Mouse (Mus musculus) brain, embryonic 14.5 days (tissue): ENCODE data around the gene Rasa4. TPM values are rescaled to one million over a fixed set of nuclear protein-coding genes. Genes with fewer than 3 reads are reported as not detected.
"Not testable (repeated sequence)": the region's sequence is repeated elsewhere in the genome, so short reads cannot be mapped to it uniquely, and the experiment has no call there.

ENCODE experiments used
- DNase-seq: peaks from one replicate; pipeline ENCODE4 v3.0.0-alpha.2; 2011; ENCODE audit warnings: low read depth
- CTCF ChIP-seq: fragments of 200-500 bp; IDR thresholded peaks from 2 replicates; pipeline ENCODE4 v1.5.1; 2012; ENCODE audit warnings: inconsistent platforms, mild to moderate bottlenecking, moderate library complexity, borderline replicate concordance; ENCODE audit not compliant: insufficient read depth, insufficient read length; ENCODE audit errors: extremely low read depth
- POLR2A ChIP-seq: fragments of 200-500 bp; IDR thresholded peaks from 2 replicates; pipeline ENCODE4 v1.6.1; 2012; ENCODE audit warnings: mild to moderate bottlenecking, inconsistent platforms, borderline replicate concordance; ENCODE audit not compliant: poor library complexity, insufficient read depth, insufficient read length, severe bottlenecking; ENCODE audit errors: extremely low read depth
- polyA plus RNA-seq: library from polyadenylated mRNA; depleted of rRNA; stranded (reverse); fragments of >200 nt; gene quantifications from 2 replicates; pipeline ENCODE4 v1.2.3, GENCODE M21; 2012

Gene Rasa4
- polyA plus RNA-seq, 1 experiment: 18.1 TPM

DNA sequence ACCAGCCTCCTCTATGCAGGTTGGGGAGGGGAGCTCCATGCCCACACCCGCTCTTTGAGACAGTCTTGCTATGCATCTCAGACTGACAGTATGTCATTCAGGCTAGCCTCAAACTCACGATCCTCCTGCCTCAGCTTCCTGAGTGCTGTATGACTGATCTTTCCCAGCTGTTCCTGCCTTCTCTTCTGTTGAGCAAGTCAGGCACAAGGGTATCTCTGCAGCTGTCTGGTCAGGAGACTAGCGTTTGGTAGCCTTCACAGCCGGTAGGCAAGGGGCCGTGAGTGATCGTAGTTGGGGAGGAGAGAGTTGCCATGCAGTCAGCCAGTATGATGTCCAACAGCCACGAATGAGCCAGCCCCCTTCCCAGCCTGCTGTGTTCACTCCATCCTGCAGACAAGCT lies 11.4 kb downstream of the Rasa4 start:
- TF ChIP-seq POLR2A (no peak), CTCF (no peak)
- no peak for DNase-seq

DNA sequence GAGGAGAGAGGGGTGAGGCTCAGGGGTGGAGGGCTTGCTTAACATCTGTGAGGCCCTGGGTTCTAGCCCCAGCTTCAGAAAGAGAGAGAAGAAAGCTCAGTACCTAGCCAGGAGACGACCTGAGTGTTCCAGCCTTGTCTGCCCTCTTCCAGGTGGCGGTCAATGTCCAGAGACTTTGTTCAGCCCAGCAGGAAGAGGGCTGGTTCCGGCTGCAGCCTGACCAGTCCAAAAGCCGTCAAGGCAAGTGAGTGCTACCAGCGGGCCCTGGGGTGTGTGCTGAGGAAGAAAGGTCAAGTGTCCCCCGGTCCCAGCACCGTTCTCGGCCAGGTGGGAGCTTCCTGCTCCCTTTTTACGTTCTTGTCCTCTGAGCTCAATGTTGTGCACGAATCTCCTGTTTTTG lies 14.8 kb downstream of the Rasa4 start:
- no peak for DNase-seq
- TF ChIP-seq CTCF (no peak), POLR2A (no peak)

DNA sequence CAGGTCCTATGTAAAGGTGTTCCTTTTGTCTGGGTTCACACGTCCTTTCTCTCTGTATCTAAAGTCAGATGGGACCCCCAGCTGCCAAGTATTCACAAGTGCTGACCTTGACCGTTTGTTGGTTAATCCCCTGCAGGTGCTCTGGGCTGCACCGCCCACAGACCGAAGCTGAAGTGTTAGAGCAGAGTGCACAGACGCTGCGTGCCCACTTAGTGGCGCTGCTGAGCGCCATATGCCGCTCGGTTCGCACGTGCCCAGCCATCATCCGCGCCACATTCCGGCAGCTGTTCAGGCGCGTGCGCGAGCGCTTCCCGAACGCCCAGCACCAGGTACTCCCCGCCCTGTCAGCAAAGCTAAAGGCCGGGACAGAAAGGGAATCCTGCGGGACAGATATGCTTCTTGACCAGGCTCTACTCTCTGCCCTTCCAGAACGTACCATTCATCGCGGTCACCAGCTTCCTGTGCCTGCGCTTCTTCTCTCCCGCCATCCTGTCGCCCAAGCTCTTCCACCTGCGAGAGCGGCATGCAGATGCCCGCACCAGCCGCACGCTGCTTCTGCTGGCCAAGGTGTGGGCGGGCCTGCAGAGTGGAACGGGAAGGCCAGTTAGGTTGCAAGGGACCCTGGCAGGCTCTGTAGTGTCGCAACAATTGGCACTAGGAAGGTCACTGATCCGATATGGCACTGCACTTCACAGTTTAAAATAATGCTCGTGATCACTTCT lies 18.5 kb downstream of the Rasa4 start:
- no peak for TF ChIP-seq POLR2A
- peak; percentile 95 for TF ChIP-seq CTCF

DNA sequence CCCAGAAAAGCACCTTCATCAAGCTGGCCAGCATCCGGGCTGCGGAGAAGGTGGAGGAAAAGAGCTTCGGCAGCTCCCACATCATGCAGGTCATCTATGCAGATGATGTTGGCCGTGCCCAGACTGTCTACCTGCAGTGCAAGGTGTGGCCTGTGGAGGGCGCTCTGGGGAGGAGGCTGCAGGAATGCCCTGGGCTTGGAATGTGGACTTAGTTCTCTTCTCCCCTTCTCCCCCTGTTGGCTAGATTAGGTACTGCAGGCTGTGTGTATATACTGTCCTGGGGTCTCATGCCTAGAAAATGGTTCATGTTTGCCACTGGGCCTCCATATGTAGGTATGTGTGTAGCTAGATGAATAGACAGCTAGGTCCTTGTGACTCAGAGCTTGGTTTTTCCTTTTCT lies 20.8 kb downstream of the Rasa4 start:
- peak; percentile 56 for TF ChIP-seq CTCF
- TF ChIP-seq POLR2A: no peak
- no peak for DNase-seq

More for the DNA sequence above, 18.5 kb downstream of the Rasa4 start:
- DNase-seq: peak; percentile 91

DNA sequence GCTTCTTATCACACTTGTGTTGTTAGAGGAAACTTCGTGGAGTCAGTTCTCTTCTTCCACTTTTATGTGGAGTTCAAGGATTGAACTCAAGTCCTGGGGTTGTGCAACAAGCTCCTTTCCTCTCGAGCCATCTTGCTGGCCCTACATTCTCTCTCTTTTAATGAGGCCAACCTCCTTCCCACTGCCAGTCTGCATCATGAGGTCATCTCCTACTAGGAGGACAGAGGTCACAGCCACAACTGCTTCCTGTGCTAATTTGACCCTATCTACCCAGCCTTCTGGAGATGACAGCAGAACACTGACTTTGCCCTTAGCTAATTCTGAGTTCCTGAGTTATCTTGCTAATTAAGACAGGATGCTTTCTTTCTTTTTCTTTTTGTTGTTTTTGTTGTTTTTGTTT lies 24.8 kb downstream of the Rasa4 start:
- DNase-seq: no peak

DNA sequence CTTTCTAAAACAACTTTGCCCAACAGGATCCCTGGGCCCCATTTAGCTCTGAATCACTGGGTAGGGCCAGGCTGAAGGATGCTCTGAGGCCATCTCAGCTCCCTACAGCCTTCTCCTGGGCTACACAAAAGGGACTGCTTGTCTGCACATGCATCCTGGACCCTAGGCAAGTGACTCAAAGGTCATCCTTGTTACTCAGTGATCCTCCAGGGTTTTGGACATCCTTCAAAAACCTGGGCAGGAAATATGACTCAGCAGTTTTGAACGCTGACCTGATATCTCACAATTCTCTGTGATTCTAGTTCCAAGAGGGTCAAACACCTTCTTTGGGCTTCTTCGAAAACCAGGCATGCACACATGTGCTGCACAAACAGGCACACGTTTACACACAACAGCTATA lies 25.3 kb downstream of the Rasa4 start:
- no peak for TF ChIP-seq CTCF
- no peak for TF ChIP-seq POLR2A
- DNase-seq: no peak

More for the DNA sequence above, 24.8 kb downstream of the Rasa4 start:
- no peak for TF ChIP-seq CTCF
- TF ChIP-seq POLR2A: no peak

DNA sequence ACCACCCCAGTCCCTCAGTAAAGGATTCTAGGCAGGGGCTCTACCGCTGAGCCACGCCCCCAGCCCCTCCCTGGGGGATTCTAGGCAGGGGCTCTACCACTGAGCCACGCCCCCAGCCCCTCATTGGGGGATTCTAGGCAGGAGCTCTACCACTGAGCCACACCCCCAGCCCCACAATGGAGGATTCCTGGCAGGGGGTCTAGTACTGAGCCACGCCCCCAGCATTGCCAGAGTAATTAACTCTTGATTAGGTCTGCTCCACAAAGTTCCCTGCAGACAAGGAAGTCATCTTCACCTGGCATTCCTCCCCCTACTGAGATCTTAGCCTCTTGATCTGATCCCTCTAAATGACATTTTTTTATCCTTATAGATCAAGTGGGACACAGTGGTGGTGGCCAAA lies 29.8 kb downstream of the Rasa4 start:
- not testable (repeated sequence) for DNase-seq

DNA sequence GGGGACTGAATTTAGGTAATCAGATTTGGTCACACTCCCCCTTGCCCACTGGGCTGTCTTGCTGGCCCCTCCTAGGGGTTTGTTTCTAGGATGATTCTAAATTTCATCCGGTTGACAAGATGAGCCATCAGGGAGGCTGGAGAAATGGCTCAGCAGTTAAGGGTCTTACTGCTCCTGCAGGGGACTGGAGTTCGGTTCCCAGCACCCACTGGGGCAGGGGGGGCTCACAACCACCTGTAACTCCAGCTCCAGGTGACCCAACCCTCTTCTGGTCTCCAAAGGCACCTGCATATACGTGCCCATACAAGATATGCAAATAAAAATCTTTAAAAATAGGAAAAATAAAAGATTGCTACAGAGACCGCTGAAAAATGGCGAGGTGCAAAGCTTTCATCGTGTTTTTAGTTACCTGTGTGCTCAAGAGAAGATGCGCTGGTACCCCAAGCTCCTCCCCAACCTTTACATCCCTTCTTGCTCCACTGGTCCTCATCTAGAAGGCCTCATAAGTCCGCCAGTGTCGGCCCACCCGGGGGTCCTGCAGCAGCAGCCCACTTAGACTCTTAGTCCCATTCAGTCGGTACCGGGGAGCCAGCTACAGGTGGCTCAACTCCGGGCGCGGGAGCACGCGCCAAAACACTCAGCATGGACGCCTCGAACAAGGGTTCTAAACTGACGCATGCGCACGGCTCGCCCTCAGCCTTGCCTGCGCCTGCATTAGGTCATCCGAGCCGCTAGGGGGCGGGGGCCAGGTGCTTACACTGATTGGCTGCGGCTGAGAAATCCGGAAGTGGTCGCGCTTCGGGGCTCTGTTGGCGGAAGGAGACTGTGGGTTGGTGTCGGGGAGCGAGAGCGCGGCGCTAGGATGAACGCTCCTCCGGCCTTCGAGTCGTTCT lies 32.4 kb downstream of the Rasa4 start, which contains the start of gene Polr2j:
TSS of gene Polr2j (plus strand) at position 741 of the 893 bp plus-strand sequence.
- DNase-seq: peak; percentile 99
- TF ChIP-seq POLR2A: peak; percentile 59; the same call in 1 of the 2 replicates
- TF ChIP-seq CTCF: peak; percentile 98

DNA sequence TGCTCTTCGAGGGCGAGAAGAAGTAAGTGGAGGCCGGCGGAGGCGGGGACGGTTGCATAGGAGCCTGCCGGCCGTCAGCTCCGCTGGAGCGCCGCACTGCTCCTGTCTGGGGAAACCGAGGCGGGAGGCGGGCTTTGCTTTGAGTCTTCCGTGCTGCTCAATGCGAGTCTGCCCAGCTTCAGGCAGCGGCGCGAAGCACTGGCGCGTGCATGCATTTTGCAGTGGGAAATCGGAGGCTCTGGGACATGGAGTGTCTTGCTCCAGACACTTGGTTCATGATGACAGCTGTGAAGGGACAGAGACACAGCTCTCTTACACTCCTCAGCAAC lies 33.0 kb downstream of the Rasa4 start:
- no peak for TF ChIP-seq CTCF
- no peak for TF ChIP-seq POLR2A
- DNase-seq: no peak

DNA sequence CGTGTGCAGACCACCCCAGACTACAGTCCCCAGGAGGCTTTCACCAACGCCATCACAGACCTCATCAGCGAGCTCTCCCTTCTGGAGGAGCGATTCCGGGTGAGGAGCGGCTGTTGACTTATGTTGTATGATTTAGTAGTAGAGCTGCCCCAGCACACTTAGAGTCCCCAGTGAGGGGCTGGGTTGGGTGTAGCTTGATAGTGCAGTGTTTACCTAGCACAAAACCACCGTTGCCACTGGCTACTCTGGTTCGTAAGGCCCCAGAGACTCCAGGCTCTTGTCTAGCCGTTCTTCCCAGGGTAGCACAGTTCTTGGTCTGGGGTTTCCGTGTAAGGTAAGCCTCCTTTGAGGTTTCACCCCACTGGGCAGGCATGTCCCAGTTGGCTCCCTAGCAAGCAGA lies 38.4 kb downstream of the Rasa4 start:
- no peak for DNase-seq
- TF ChIP-seq CTCF: no peak
- no peak for TF ChIP-seq POLR2A

DNA sequence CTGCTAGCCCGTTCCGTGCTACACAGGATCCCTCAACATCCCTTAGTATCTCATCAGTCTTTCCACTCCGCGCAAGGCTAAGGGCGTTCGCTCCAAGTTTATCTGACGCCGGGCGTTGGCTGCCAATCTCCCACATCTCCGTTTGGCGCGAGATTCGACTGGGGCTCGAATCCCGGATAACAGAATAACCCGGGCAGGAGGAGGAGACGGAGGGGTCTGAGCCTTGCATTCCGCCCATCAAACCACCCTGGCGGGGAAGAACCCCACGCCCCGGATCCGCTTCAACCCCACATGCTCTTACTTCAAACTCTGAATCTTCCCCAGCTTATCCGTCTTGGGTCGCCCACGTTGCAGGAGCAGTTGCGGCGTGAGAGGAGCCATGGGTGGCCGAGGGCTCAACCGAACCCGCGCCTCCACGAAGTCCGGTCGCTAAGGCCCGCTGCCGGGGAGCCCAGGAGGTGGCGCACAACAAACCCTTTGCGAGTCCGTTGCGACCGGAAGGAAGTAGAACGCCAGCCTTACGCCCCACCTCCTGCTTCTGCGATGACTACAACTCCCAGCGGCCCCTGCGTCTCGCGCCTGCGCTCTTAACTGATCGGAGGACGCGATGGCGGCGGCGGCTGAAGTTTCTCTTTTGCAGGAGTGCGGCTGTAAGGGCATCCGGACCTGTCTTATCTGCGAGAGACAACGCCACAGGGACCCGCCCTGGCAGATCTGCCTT lies 52.0 kb downstream of the Rasa4 start, which contains the start of the genes Lrwd1 and Alkbh4:
TSS of gene Lrwd1 (minus strand) at position 504 of the 721 bp plus-strand sequence.
TSS of gene Alkbh4 (plus strand) at position 576 of the 721 bp plus-strand sequence.
- peak; percentile 99 for DNase-seq

More for the DNA sequence above, 52.0 kb downstream of the Rasa4 start, which contains the start of the genes Lrwd1 and Alkbh4:
- peak; percentile 49; the same call in 1 of the 2 replicates for TF ChIP-seq POLR2A
- TF ChIP-seq CTCF: peak; percentile 53; the same call in 1 of the 2 replicates
